Mouse (Mus musculus): Measurements from ENCODE around the gene Etv5.

DNA sequence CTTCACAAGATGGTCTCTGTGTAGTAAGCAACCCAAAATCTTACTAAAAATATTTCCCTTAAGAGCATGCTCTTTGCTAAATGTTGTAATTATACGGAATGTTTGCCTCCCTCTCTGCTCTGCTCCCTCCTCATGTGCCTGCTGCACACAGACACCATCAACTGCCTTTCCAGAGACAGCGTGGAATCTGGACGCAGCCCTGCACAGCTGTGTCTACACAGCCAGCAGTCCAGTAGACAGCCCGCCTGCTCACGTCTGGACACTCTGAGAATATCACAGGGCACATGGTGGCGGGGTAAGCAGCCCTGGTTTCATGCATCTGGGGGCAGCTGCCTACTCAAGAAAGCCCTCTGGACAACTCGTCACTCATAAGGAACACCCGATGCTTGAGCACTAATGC lies 43.1 kb downstream of the Etv5 start:
- TF ChIP-seq CTCF (IDR thresholded peaks at IDR 0.05; ENCODE audit: borderline replicate concordance, extremely low read depth, insufficient read depth, insufficient read length) = no peak
- no peak for TF ChIP-seq POLR2A (IDR thresholded peaks at IDR 0.05; ENCODE audit: borderline replicate concordance, extremely low read depth, insufficient read depth, insufficient read length, poor library complexity, severe bottlenecking)
